Mouse (Mus musculus): ENCODE results near the gene Selenom. TPM values are rescaled to one million over a fixed set of nuclear protein-coding genes. Genes with fewer than 3 reads are reported as not detected.
A peak's percentile ranks its signal among the peaks of the same experiment; 100 is the strongest.

Gene Selenom
- polyA plus RNA-seq, 1 experiment from 2014 or later: 151 TPM

DNA sequence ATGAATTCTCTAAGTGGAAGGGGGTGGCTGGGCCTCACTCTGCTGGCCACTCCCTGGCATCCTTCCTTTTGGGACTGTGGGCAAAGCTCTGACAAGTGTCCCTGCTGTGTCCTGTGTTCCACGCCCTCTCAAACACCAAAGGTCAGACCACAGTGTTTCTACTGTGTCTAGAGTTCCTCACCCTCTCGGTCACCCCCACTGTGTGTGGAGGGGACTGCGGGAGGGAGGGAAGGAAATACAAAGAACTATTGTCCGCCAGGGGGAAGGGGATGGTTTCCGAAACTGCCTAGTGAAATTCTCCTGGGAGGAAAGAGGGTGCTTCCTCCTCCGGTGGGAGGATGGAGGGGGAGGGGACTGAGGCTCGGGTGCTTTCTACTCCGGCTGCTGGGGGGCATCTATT is 20.5 kb downstream of the Selenom start:
- Histone ChIP-seq H3K27me3 (ENCODE audit: control insufficient read depth, insufficient read depth, low read length) (no peaks in the 10 kb centered on the region), H3K4me2 (ENCODE audit: low read length) (peak overlapping the region; percentile 66), H3K9ac (ENCODE audit: low read length) (peak overlapping the region; percentile 86; the same call in 1 of the 2 replicates), H3K9me3 (ENCODE audit: control insufficient read depth, low read length) (no peaks in the 10 kb centered on the region), H3K27ac (replicated peaks in 1 of 2; ENCODE audit: control insufficient read depth in 1 of 2, insufficient read depth in 1 of 2, low read depth in 2 of 2, low read length in 2 of 2) (peak overlapping the region; percentile 30 to 97; a peak in 3 of 4 replicates), H3K4me3 (ENCODE audit: control insufficient read depth in 1 of 2, insufficient read depth in 1 of 2, low read depth in 1 of 2, low read length in 2 of 2) (peak overlapping the region in 1 of 2 experiments; percentile 64; a peak in 1 of 4 replicates), H3K36me3 (ENCODE audit: control insufficient read depth, insufficient read depth, low read length) (peaks cover 54% of the 10 kb centered on the region), H3K4me1 (ENCODE audit: control insufficient read depth in 2 of 2, insufficient read depth in 2 of 2, low read length in 2 of 2) (peaks cover 18 to 32% of the 10 kb centered on the region in 2 experiments)
- WGBS: 26% methylated on average over 8 of the region's 8 CpGs
- no peak for ATAC-seq (ENCODE audit: insufficient number of reproducible peaks, insufficient read depth, low FRiP score, low read depth)

- Histone ChIP-seq H3K9ac (ENCODE audit: low read length) (peak overlapping the region; percentile 86), H3K4me1 (ENCODE audit: control insufficient read depth in 2 of 2, insufficient read depth in 2 of 2, low read length in 2 of 2) (peaks cover 18 to 32% of the 10 kb centered on the region in 2 experiments), H3K4me3 (ENCODE audit: control insufficient read depth in 1 of 2, insufficient read depth in 1 of 2, low read depth in 1 of 2, low read length in 2 of 2) (peak overlapping the region; percentile 64 to 85), H3K36me3 (ENCODE audit: control insufficient read depth, insufficient read depth, low read length) (peaks cover 49% of the 10 kb centered on the region), H3K9me3 (ENCODE audit: control insufficient read depth, low read length) (no peaks in the 10 kb centered on the region), H3K4me2 (ENCODE audit: low read length) (peak overlapping the region; percentile 66), H3K27ac (replicated peaks in 1 of 2; ENCODE audit: control insufficient read depth in 1 of 2, insufficient read depth in 1 of 2, low read depth in 2 of 2, low read length in 2 of 2) (peak overlapping the region; percentile 97 to 99), H3K27me3 (ENCODE audit: control insufficient read depth, insufficient read depth, low read length) (no peaks in the 10 kb centered on the region)
- peak; percentile 82 for ATAC-seq (ENCODE audit: insufficient number of reproducible peaks, insufficient read depth, low FRiP score, low read depth)
- WGBS: under 1% methylated on average over 36 of the region's 36 CpGs
Observed at GRCm38 (mm10) chr11:3535406-3535986, 21.0 kb downstream of the Selenom start.

DNA sequence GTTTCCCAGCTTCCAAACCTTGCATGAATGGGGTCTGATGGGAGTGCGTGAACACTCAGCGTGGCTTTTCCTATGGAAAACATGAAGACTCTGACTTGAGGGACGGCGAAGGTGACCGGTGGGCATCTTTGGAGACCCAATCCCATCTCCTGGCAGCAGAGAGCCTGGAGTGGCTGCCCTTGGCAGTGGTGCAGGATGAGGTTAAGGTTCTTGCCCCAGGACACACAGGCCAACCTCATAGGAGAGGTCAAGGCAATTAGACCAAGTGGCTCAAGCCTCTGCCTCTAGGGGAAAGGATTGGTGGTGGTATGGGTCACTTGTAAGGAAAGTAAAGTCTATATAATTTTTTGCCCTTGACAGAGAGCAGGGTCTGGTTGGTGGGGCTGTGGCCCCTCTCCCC is 21.6 kb downstream of the Selenom start:
- Histone ChIP-seq H3K9ac (ENCODE audit: low read length) (peak overlapping the region; percentile 86), H3K36me3 (ENCODE audit: control insufficient read depth, insufficient read depth, low read length) (peaks cover 43% of the 10 kb centered on the region), H3K27me3 (ENCODE audit: control insufficient read depth, insufficient read depth, low read length) (no peaks in the 10 kb centered on the region), H3K4me3 (ENCODE audit: control insufficient read depth in 1 of 2, insufficient read depth in 1 of 2, low read depth in 1 of 2, low read length in 2 of 2) (peak overlapping the region; percentile 64 to 85), H3K4me2 (ENCODE audit: low read length) (peak overlapping the region; percentile 66), H3K27ac (replicated peaks in 1 of 2; ENCODE audit: control insufficient read depth in 1 of 2, insufficient read depth in 1 of 2, low read depth in 2 of 2, low read length in 2 of 2) (peak overlapping the region; percentile 97 to 99), H3K4me1 (ENCODE audit: control insufficient read depth in 2 of 2, insufficient read depth in 2 of 2, low read length in 2 of 2) (peaks cover 18 to 32% of the 10 kb centered on the region in 2 experiments), H3K9me3 (ENCODE audit: control insufficient read depth, low read length) (no peaks in the 10 kb centered on the region)
- 31% methylated on average over 5 of the region's 5 CpGs for WGBS
- no peak for ATAC-seq (ENCODE audit: insufficient number of reproducible peaks, insufficient read depth, low FRiP score, low read depth)

- ATAC-seq (ENCODE audit: insufficient number of reproducible peaks, insufficient read depth, low FRiP score, low read depth): no peak
- peak overlapping the region in 1 of 2 experiments; percentile 97; a peak in 2 of 4 replicates for H3K27ac ChIP-seq (replicated peaks in 1 of 2; ENCODE audit: control insufficient read depth in 1 of 2, insufficient read depth in 1 of 2, low read depth in 2 of 2, low read length in 2 of 2)
- WGBS: 90% methylated on average over 5 of the region's 5 CpGs
- peak overlapping the region; percentile 66 for H3K4me2 ChIP-seq (ENCODE audit: low read length)
- no peaks in the 10 kb centered on the region for H3K9me3 ChIP-seq (ENCODE audit: control insufficient read depth, low read length)
- peak overlapping the region in 1 of 2 experiments; percentile 64; a peak in 1 of 4 replicates for H3K4me3 ChIP-seq (ENCODE audit: control insufficient read depth in 1 of 2, insufficient read depth in 1 of 2, low read depth in 1 of 2, low read length in 2 of 2)
- peaks cover 18 to 32% of the 10 kb centered on the region in 2 experiments for H3K4me1 ChIP-seq (ENCODE audit: control insufficient read depth in 2 of 2, insufficient read depth in 2 of 2, low read length in 2 of 2)
- peak overlapping the region; percentile 32; the same call in 1 of the 2 replicates for H3K9ac ChIP-seq (ENCODE audit: low read length)
- H3K27me3 ChIP-seq (ENCODE audit: control insufficient read depth, insufficient read depth, low read length): no peaks in the 10 kb centered on the region
- peaks cover 35% of the 10 kb centered on the region for H3K36me3 ChIP-seq (ENCODE audit: control insufficient read depth, insufficient read depth, low read length)
Observed at GRCm38 (mm10) chr11:3536745-3537333, 22.4 kb downstream of the Selenom start.

DNA sequence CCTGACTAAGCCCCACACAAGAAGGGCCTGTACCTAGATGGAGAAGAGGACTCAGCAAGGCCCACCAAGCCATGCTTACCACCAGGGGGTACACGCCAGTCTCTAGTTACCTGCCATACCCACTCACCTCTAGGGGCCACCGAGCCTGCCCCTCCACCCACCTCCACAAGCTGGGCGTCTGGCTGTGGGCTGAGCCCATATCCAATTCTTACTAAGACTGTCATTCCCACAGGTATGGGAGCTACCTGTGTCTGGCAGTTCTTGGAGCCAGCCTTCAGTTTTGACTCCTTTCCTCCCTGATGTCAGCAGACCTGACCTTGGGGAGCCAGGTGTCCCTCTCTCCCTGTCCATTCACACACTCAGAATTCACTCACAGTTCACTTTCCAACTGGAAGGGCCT is 23.2 kb downstream of the Selenom start:
- H3K4me3 ChIP-seq (ENCODE audit: control insufficient read depth in 1 of 2, insufficient read depth in 1 of 2, low read depth in 1 of 2, low read length in 2 of 2): peak overlapping the region; percentile 64 to 89
- H3K9ac ChIP-seq (ENCODE audit: low read length): peak overlapping the region; percentile 89; the same call in 1 of the 2 replicates
- peaks cover 27% of the 10 kb centered on the region for H3K36me3 ChIP-seq (ENCODE audit: control insufficient read depth, insufficient read depth, low read length)
- ATAC-seq (ENCODE audit: insufficient number of reproducible peaks, insufficient read depth, low FRiP score, low read depth): no peak
- H3K27me3 ChIP-seq (ENCODE audit: control insufficient read depth, insufficient read depth, low read length): no peaks in the 10 kb centered on the region
- H3K9me3 ChIP-seq (ENCODE audit: control insufficient read depth, low read length): no peaks in the 10 kb centered on the region
- H3K27ac ChIP-seq (replicated peaks in 1 of 2; ENCODE audit: control insufficient read depth in 1 of 2, insufficient read depth in 1 of 2, low read depth in 2 of 2, low read length in 2 of 2): no peak overlapping the region
- 61% methylated on average over 3 of the region's 3 CpGs for WGBS
- H3K4me2 ChIP-seq (ENCODE audit: low read length): peak overlapping the region; percentile 66
- peaks cover 18 to 32% of the 10 kb centered on the region in 2 experiments for H3K4me1 ChIP-seq (ENCODE audit: control insufficient read depth in 2 of 2, insufficient read depth in 2 of 2, low read length in 2 of 2)

GRCm38 (mm10) chr11:3538341-3538740 is 23.9 kb downstream of the Selenom start:
- peak overlapping the region; percentile 64 to 89 for H3K4me3 ChIP-seq (ENCODE audit: control insufficient read depth in 1 of 2, insufficient read depth in 1 of 2, low read depth in 1 of 2, low read length in 2 of 2)
- H3K4me2 ChIP-seq (ENCODE audit: low read length): peak overlapping the region; percentile 66
- peaks cover 20% of the 10 kb centered on the region for H3K36me3 ChIP-seq (ENCODE audit: control insufficient read depth, insufficient read depth, low read length)
- no peaks in the 10 kb centered on the region for H3K27me3 ChIP-seq (ENCODE audit: control insufficient read depth, insufficient read depth, low read length)
- no peaks in the 10 kb centered on the region for H3K9me3 ChIP-seq (ENCODE audit: control insufficient read depth, low read length)
- peaks cover 18 to 32% of the 10 kb centered on the region in 2 experiments for H3K4me1 ChIP-seq (ENCODE audit: control insufficient read depth in 2 of 2, insufficient read depth in 2 of 2, low read length in 2 of 2)
- peak overlapping the region in 1 of 2 experiments; percentile 70; a peak in 1 of 4 replicates for H3K27ac ChIP-seq (replicated peaks in 1 of 2; ENCODE audit: control insufficient read depth in 1 of 2, insufficient read depth in 1 of 2, low read depth in 2 of 2, low read length in 2 of 2)
- WGBS: 33% methylated on average over 4 of the region's 4 CpGs
- no peak for ATAC-seq (ENCODE audit: insufficient number of reproducible peaks, insufficient read depth, low FRiP score, low read depth)
- peak overlapping the region; percentile 89 for H3K9ac ChIP-seq (ENCODE audit: low read length)

- WGBS: 3% methylated on average over 33 of the region's 33 CpGs
- Histone ChIP-seq H3K9ac (ENCODE audit: low read length) (peak overlapping the region; percentile 89), H3K36me3 (ENCODE audit: control insufficient read depth, insufficient read depth, low read length) (peaks cover 12% of the 10 kb centered on the region), H3K4me2 (ENCODE audit: low read length) (peak overlapping the region; percentile 66), H3K27me3 (ENCODE audit: control insufficient read depth, insufficient read depth, low read length) (no peaks in the 10 kb centered on the region), H3K9me3 (ENCODE audit: control insufficient read depth, low read length) (peaks cover 2% of the 10 kb centered on the region; the same call in 1 of the 2 replicates), H3K4me3 (ENCODE audit: control insufficient read depth in 1 of 2, insufficient read depth in 1 of 2, low read depth in 1 of 2, low read length in 2 of 2) (peak overlapping the region; percentile 64 to 89), H3K27ac (replicated peaks in 1 of 2; ENCODE audit: control insufficient read depth in 1 of 2, insufficient read depth in 1 of 2, low read depth in 2 of 2, low read length in 2 of 2) (peak overlapping the region; percentile 54 to 70), H3K4me1 (ENCODE audit: control insufficient read depth in 2 of 2, insufficient read depth in 2 of 2, low read length in 2 of 2) (peaks cover 18 to 32% of the 10 kb centered on the region in 2 experiments)
- ATAC-seq (ENCODE audit: insufficient number of reproducible peaks, insufficient read depth, low FRiP score, low read depth): peak; percentile 85
Observed at GRCm38 (mm10) chr11:3539111-3539825, 24.8 kb downstream of the Selenom start.

Data from heart, embryonic 14.5 days (tissue).